Mouse (Mus musculus) cerebellum, postnatal 4 days (tissue): ENCODE data around the gene Lztr1.

Experiments used
- DNase-seq, 2 experiments: peaks; one replicate each; pipeline ENCODE4 v3.0.0; 2022; ENCODE audit warnings: low spot score in 2 of 2, mixed read lengths in 1 of 2

Gene Lztr1

DNA sequence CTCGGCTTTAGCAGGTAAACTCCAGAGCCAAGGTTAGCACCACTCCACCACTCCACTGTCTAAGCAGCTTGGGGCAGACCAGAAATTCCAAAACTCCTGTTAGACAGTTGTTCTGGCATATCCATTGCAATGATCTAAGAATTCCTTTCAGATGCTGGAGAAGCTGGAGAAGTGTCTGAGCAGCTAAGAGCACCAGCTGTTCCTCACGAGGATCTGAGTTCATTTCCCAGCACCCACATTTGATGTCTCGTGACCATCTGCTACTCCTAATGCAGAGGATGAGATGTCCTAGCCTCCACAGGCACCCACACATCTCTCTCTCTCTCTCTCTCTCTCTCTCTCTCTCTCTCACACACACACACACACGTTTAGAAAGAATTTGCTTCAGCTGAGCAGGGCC is 48.4 kb downstream of the Lztr1 start:
- DNase-seq, result no peak

DNA sequence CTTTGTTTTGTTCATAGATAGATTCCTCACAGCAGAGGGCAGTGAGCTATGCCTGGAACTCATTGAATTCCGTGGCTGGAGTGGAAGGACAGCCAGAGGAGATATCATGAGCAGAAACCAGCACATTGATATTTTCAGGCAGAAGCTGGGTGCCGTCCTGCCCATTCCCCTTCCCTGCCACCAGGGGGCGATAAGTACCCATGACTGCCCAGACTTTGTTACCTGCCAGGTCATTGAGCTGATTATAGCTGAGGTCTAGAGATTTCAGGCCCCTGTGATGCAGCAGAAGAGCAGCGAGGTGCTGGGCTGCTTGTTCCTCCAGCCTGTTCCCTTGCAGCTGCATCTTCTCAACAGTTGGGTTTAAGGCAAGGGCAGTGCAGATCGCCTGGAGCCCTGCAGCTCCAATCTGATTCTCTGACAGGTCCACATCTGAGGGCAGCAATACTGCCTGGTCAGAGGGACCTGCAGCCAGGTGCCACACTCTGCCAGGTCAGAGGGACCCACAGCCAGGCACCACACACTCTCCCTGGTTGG is 49.5 kb downstream of the Lztr1 start:
- DNase-seq, result peak; percentile 61 to 76

DNA sequence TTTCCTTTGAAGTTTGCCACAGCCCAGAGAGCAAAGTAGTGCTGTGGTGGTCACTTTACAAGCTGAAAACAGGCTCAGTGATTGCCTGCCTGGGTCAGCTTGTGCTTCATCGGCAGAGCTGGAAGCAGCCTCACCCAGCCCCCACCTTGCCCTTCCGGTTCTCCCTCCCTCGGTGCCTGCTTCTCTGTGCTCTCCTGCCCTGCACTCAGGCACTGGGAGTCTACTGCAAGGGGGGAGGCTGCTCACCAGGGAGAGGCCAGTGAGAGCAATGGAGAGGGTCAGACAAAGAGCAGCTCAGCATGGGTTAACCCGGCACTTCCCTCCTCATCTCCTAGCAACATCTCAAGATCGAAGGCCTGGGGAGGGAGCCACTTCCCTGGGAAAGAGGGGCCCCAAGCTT is 50.3 kb downstream of the Lztr1 start:
- no peak for DNase-seq

DNA sequence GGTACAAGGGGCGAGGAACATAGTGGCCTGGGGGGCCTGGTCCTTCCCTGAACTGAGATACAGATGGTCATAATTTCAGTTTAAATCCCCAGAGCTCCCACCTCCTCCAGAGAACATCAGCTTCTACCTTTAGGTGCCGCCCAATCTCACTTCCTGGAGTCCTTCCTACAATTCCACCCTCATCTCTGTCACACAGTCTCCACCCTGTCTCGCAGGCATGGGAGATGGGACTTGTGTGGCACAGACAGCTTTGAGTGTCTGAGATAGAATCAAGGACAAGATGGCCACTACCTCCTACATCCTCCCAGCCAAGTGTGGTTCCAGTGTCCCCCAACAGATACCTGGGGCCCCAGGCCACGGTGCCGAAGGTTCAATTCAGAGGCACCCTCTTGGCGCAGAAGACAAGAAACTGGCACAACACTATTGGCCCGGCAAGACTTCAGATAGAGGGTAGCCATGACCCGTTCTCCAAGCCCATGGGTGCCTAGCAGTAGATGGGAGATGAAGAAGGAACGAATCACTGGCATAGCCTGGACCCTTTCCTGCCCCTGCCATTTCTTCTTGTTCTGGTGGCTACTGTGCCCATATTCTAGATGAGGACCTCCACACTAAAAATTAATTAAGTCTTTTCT is 51.0 kb downstream of the Lztr1 start:
- DNase-seq, result no peak

DNA sequence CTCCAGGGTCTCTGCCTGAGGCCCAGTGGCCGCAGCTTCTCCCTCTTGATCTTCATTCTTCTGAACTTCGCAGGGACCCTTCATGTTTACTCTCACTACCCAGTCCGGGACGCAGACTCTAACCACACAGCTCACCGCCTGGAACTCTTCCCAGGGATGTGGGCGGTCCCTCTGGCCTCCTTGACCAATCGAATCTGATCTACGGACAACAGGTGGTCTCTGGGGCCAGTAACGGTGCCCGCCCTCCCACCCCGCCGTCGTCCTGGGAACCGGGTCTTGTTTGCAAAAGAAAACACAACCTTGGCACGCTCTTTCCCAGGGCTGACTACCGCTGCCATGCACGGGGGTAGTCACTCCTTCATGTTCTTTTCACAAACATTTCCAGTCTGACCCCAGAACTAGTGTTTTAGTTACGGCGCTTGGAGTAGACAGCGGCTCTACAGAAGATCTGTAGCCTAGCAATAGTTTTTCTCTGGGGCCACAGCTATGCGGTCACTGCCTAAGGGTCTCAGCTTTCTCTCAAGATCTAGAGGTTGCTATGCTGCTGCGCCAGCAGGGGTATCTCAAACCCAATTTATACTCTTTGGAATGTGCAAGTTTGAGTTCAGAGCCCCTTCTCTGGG is 52.8 kb downstream of the Lztr1 start, which contains the start of gene Lrrc74b:
Gene Lrrc74b, minus strand, starts transcription at position 120 of the 623 bp plus-strand sequence.
- peak in 1 of 2 experiments; percentile 58 for DNase-seq

DNA sequence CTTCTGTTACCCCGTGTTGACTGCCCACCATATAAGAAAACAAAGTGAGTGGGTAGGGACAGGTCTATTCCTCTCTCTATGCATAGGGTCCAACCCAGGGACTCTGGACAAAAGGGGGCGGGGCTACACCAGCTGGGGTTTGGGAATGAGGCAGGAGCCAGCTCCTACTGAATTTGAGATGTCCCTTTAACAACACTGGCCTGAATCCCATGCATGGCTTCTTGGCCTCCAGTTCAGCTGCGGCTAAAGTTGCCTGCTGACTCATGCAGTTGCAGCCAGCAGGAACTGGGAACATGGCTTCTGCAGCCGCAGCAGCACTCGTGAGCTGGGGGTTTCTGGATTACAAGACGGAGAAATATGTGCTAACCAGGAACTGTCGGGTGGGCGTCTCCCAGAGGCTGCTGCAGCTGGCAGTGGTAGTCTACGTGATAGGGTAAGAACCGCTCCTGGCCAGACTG is 53.3 kb downstream of the Lztr1 start, which contains the start of gene P2rx6:
Gene P2rx6, plus strand, starts transcription at position 135 of the 458 bp plus-strand sequence.
- peak in 1 of 2 experiments; percentile 38 for DNase-seq

DNA sequence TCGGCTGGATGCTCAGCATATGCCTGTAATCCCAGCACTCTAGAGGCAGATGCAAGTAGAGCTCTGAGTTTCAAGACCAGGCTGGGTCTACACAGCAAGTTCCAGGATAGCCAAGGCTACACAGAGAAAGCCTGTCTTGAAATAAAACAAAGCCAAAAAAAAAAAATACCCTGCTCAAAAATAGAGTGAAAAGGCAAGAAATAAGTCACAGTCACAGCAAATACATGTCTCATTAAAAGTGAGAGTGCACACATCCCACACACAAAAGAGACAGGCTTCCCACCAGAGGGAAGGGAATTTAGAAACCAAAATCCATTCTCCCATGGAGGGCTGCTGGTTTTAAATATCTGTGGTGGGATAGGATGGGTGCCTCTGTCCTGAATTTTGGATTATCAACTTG is 55.1 kb downstream of the Lztr1 start:
- no peak for DNase-seq

DNA sequence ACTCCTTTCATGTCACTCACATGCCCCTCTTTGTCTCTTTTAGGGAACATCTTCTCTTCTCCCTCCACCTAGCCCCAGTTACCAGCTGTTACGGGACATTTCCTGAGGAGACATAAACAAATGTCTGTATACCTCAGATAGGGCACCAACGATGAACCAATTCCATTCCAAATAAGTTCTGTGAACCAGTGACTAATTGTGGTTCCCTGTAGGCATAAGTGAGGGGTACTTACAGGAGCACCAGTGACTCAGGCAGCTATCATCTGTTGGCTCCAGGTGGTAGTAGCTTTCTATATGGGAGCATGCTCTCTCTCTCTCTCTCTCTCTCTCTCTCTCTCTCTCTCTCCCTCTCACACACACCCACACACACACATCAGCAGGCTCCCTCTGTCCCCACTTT is 55.7 kb downstream of the Lztr1 start:
- no peak for DNase-seq

DNA sequence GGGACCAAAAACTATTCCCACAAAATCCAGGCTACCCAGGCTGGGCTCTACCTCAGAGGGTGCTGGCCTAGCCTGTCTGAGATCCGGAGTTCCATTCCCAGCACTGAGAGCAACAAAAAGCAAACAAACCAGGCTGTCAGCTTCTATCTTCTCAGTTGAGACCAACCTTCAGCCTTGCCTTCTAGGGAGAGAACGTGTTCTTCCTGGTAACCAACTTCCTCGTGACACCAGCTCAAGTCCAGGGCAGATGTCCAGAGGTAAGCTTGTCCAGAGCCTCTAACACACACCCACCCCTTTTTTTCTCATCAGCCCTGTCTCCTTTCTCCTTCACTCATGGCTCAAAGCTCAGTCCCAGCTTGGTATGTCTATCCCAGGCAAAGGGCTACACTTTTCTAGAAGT is 56.3 kb downstream of the Lztr1 start:
- no peak for DNase-seq

DNA sequence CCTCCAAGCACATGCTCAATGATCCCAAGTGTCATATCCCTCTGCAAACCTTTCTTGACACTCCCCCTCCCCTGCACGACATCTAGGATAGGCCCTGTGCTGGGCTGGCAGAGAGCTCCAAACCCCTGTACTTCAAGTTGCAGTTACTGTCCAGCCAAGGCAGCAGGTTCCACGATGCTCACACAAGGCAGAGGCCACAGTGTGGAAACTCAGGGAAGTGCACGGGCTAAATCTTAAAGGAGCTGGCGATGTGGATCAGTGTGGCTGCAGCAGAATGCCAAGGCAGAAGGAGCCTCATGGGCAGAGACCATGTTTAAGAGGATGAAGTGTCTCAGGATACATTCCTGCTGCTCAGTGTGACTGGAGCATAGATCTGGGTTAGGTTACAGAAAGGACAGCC is 57.7 kb downstream of the Lztr1 start:
- no peak for DNase-seq
